Mouse (Mus musculus) CH12.LX (cell line): ENCODE data around the gene Lipc.

Source experiments
- BHLHE40 ChIP-seq: IDR thresholded peaks from 2 replicates; pipeline ENCODE4 v1.6.1; 2011; ENCODE audit warnings: mild to moderate bottlenecking, low read depth, low read length, improper control_type of control experiment
- CTCF ChIP-seq, 2 experiments: IDR thresholded peaks in 1 of 2; conservative IDR thresholded peaks in 1 of 2; 2 replicates each; pipeline ENCODE4 v1.5.1; 2011 to 2012; ENCODE audit warnings: low read depth in 2 of 2, low read length in 2 of 2, improper control_type of control experiment in 1 of 2, inconsistent platforms in 1 of 2, mild to moderate bottlenecking in 1 of 2, moderate library complexity in 1 of 2
- E2F4 ChIP-seq: IDR thresholded peaks from 2 replicates; pipeline ENCODE4 v1.6.1; 2011; ENCODE audit warnings: low read depth, low read length, improper control_type of control experiment; ENCODE audit not compliant: insufficient replicate concordance
- EP300 ChIP-seq: IDR thresholded peaks from 2 replicates; pipeline ENCODE4 v1.6.1; 2011; ENCODE audit warnings: low read length, improper control_type of control experiment
- KAT2A ChIP-seq: IDR thresholded peaks from 2 replicates; pipeline ENCODE4 v1.6.1; 2012; ENCODE audit warnings: low read length, improper control_type of control experiment, inconsistent platforms; ENCODE audit not compliant: insufficient replicate concordance
- MEF2A ChIP-seq: IDR thresholded peaks from 2 replicates; pipeline ENCODE4 v1.6.1; 2014; ENCODE audit warnings: low read depth, mild to moderate bottlenecking, inconsistent platforms, low read length, improper control_type of control experiment, borderline replicate concordance
- MXI1 ChIP-seq: IDR thresholded peaks from 2 replicates; pipeline ENCODE4 v1.6.1; 2011; ENCODE audit warnings: mild to moderate bottlenecking, low read depth, low read length, improper control_type of control experiment
- MYC ChIP-seq: IDR thresholded peaks from 2 replicates; pipeline ENCODE4 v1.6.1; 2011; ENCODE audit warnings: low read depth, mild to moderate bottlenecking, improper control_type of control experiment, low read length
- POLR2A ChIP-seq: IDR thresholded peaks from 2 replicates; pipeline ENCODE4 v1.6.1; 2011; ENCODE audit warnings: low read depth, mild to moderate bottlenecking, improper control_type of control experiment, low read length
- RAD21 ChIP-seq: IDR thresholded peaks from 2 replicates; pipeline ENCODE4 v1.6.1; 2011; ENCODE audit warnings: low read depth, mild to moderate bottlenecking, low read length, improper control_type of control experiment, moderate library complexity
- USF1 ChIP-seq: IDR thresholded peaks from 2 replicates; pipeline ENCODE4 v1.6.1; 2014; ENCODE audit warnings: low read depth, mild to moderate bottlenecking, inconsistent platforms, low read length, improper control_type of control experiment
- ZC3H11A ChIP-seq: IDR thresholded peaks from 2 replicates; pipeline ENCODE4 v1.6.1; 2012; ENCODE audit warnings: low read depth, mild to moderate bottlenecking, inconsistent platforms, low read length, improper control_type of control experiment
- ZKSCAN1 ChIP-seq: IDR thresholded peaks from 2 replicates; pipeline ENCODE4 v1.6.1; 2012; ENCODE audit warnings: low read depth, inconsistent platforms, low read length, improper control_type of control experiment, borderline replicate concordance

DNA sequence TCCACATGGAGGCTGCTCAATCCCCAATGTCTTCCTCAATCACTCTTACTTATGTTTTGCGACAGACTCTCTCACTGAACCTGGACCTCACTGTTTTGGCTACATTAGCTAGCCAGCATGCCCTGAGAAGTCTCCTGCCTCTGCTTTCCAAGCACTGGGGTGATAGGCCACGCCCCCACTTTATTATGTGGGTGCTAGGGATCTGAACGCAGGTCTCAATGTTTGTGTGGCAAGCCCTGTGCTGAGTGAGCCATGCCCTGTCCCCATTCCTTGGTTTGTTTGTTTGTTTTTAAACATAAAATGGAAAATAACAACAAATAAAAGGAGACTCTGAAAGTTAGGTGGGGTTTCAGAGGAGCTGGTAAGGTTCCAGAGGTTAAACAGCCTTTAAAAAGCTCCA lies 7.4 kb upstream of the Lipc start:
- TF ChIP-seq E2F4 (no peak), BHLHE40 (no peak), ZKSCAN1 (no peak), CTCF (conservative IDR thresholded peaks at IDR 0.05 in 1 of 2, IDR thresholded peaks at IDR 0.05 in 1 of 2; ENCODE audit: low read depth in 2 of 2, low read length in 2 of 2) (no peak), RAD21 (no peak), MEF2A (no peak), POLR2A (no peak), MYC (no peak), ZC3H11A (no peak), EP300 (no peak), MXI1 (no peak), KAT2A (no peak), USF1 (no peak)
